Mouse (Mus musculus): ENCODE results near the gene Actl6a. TPM values are rescaled to one million over a fixed set of nuclear protein-coding genes. Genes with fewer than 3 reads are reported as not detected.

The Actl6a gene
- 10 to 100 TPM; 68.0 to 69.2 TPM for total RNA-seq (2023)

DNA sequence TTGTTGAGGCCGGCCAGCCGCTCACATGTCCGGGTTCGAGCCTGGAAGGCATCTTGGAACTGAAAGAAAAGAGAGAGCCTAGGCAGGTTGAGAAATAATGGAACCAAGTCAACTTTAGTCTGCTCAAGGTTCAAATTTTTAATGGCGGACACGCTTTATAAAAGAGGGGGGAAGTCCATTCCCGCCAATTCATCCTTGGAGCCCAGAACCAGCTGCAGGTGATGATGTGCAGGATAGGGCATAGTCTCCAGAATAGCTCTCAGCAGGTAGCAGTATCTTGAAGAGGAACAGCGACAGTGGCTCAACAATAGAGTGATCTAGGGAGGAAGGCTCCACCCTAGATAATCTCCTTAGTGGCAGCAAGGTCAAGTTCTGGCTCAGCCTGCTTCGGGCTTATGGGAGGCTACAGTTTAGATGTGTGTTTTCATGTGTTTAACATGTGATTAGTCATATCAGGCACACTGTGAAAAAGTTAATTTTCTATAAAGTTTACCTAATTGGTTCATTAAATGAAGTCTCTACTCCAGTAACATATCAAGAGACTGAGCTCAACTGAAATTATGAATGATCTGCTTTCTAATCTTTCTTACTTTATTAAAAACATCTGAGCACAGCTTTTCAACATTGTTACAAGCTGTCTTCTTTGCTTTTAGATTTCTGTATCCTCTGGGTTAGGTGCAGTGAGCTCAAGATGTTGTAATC lies at the start of gene Actl6a:
Gene Actl6a (plus strand): TSS at position 652 of the 702 bp plus-strand sequence.

DNA sequence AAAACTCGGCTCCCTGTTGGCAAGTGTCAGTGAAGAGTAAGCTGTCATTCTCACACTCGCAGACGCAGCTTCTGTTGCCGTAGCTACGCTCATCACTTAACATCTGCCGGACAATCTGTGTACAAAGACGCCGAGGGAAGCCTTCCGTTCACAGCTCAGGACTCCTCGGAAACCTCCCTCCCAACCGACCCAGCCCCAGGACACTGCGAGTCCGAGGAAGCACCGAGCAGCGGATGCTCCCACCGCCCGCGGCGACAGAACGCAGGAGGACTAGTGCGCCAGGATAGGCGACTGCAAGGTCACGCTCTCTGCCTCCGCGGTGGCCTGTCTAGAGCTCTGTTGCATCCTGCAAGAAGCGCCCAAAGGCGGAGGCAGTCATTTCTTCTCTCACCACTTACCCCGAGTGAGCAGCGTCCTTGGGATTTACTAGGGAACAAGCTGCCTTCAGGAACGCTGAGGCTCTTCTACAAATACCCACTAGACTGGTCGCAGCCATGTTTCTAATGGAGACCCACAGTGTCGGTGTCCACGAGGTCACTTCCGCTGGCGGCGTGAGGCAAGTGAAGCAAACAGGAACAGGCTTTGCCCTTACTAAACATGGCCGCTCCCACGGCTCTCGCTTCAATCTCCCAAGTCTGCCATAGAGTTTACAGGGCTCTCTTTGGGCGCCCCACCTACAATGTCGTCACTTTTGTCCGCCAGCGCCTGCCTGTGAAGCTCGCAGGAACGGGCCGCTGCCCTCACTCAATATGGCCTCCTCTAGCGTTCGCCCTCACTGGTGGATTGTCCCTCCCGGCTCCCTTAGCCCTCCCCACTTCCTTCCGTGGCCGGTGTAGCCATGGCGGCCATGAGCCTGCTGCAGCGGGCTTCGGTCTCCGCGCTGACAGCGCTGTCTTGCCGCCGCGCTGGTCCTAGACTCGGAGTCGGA lies 30.4 kb downstream of the Actl6a start, which contains the start of gene Ndufb5:
Gene Ndufb5 (plus strand): TSS at position 747 of the 928 bp plus-strand sequence.

DNA sequence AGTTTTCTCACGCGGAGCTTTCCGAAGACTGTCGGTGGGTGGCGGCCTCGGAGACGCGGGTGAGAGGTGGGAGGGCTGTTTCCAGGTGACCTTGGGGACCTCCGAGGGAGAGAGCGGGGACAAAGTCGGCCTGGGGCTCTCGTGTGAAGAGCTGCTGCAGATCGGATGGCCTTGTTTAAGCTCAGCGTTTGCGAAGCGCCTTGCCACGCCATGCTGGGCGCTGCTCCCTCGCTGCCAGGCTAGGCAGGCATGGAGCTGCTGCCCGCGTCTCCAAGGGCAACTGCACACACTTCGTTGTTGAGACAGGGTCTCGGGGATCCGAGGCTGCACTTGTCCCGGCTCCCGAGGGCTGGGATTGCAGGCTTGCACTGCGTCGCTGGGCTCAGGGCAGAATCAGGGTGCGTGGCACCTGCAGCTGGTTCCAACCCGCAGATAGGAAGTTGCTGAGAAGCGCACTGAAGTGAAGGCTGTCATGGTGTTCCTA lies 31.1 kb downstream of the Actl6a start, which contains the start of gene Mrpl47:
Gene Mrpl47 (minus strand): TSS at position 434 of the 484 bp plus-strand sequence.

Other genes starting within 250 kb of the Actl6a start
- gene Kcnmb3, start 214.1 kb upstream of the Actl6a start, total RNA-seq (2023) = 1 to 10 TPM; 1.2 to 1.3 TPM
- 10 to 100 TPM; 44.2 to 45.5 TPM for gene Zfp639, start 196.0 kb upstream of the Actl6a start, total RNA-seq (2023)
- gene Mfn1, start 176.8 kb upstream of the Actl6a start, total RNA-seq (2023) = 10 to 100 TPM; 34.0 to 35.0 TPM
- 10 to 100 TPM; 26.3 to 28.2 TPM for gene Gnb4, start 89.7 kb upstream of the Actl6a start, total RNA-seq (2023)
- 10 to 100 TPM; 76.2 to 86.4 TPM for gene Ndufb5, start 30.7 kb downstream of the Actl6a start, total RNA-seq (2023)
- 10 to 100 TPM in 1 of 2 experiments, 1 to 10 TPM in 1; 8.1 to 13.4 TPM for gene Mrpl47, start 31.3 kb downstream of the Actl6a start, total RNA-seq (2023)
- gene Usp13, start 111.2 kb downstream of the Actl6a start, total RNA-seq (2023) = not detected

Data from T-cell, adult 66 days (primary cell).